Mouse (Mus musculus) heart, postnatal 25 days (tissue): ENCODE measurements around the gene Gm11565. TPM values are rescaled to one million over a fixed set of nuclear protein-coding genes. Genes with fewer than 3 reads are reported as not detected.
"Not testable (repeated sequence)": the region's sequence is repeated elsewhere in the genome, so short reads cannot be mapped to it uniquely, and the experiment has no call there.

ENCODE experiments used
- DNase-seq: peaks from one replicate; pipeline ENCODE4 v3.0.0; 2022; ENCODE audit warnings: low spot score
- intact Hi-C: fragments of 180-260 bp; cut with DNase I; formaldehyde crosslinking; loops from one replicate; pipeline ENCODE4 v1.15.1; 2025
- total RNA-seq, 2 experiments: library from RNA; stranded (reverse); gene quantifications; 2 replicates each; pipeline ENCODE4 v1.2.3; 2021

The Gm11565 gene
- not detected for total RNA-seq

DNA sequence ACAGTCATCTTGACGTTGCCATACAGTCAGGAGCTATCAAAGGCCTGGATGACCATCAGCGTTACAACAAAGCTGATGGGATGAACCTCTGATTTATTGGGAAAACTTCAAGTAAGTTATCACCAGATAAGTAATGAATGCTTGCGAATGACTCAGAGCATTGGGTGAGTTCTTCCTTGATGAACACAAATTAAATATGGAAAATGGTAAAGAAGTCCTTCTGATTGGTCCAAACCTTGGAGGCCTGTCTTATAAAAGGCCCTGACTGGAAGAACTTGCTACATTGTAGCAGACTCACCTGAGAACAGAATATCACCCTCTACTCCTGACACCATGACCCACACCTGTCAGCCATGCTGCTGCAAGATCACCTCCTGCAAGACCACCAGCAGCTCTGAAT is at the start of gene Gm11565:
Gene Gm11565, plus strand, starts transcription at position 301 of the 400 bp plus-strand sequence.
- intact Hi-C loops: no loop called here
- DNase-seq: no peak

DNA sequence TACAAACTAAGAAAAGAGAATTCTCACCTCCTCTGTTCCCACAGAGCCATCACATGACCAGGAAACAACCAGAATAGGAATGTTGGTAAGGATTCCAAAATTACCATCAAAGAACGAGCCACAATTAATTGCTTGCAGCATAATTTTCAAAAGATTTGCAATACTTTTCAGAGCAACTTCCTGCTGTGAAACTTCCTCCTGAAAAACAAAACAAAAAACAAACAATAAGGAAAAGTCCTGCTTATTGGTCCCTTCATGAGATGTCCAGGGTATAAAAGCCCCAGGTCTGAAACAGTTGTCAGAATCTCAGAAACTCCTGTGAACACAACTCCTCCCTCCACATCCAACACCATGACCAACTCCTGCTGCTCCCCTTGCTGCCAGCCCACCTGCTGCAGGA is 41.5 kb upstream of the Gm11565 start, which contains the start of gene Krtap9-1:
Gene Krtap9-1, plus strand, starts transcription at position 301 of the 400 bp plus-strand sequence.
- intact Hi-C loops, DNase-seq: not testable (repeated sequence)

DNA sequence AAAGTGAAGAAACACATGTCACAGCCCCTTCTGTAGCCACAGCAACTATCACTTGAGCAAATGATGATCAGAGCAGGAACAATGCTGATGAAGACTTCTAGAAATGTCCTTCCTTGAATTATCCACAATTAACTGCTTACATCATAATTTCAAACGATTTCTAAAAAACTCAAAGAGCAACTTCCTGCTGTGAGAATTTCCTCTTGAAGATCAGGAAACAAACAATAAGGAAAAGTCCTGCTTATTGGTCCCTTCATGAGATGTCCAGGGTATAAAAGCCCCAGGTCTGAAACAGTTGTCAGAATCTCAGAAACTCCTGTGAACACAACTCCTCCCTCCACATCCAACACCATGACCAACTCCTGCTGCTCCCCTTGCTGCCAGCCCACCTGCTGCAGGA is 35.7 kb upstream of the Gm11565 start, which contains the start of gene Gm11567:
Gene Gm11567, plus strand, starts transcription at position 301 of the 400 bp plus-strand sequence.
- intact Hi-C loops, DNase-seq: not testable (repeated sequence)

DNA sequence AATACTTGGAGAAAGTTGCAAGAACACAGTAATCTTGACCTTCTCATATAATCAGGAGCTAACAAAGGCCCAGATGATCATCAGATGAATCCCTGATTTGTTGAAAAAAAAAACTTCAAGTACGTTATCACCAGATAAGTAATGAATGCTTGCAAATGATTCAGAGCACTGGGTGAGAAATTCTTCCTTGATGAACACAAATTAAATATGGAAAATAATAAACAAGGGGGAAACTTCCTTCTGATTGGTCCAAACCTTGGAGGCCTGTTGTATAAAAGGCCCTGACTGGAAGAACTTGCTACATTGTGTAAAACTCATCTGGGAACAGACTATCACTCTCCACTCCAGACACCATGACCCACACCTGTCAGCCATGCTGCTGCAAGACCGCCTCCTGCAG is 6.9 kb upstream of the Gm11565 start, which contains the start of gene Krtap31-1:
Gene Krtap31-1, plus strand, starts transcription at position 301 of the 400 bp plus-strand sequence.
- intact Hi-C loops: no loop called here
- DNase-seq: no peak

DNA sequence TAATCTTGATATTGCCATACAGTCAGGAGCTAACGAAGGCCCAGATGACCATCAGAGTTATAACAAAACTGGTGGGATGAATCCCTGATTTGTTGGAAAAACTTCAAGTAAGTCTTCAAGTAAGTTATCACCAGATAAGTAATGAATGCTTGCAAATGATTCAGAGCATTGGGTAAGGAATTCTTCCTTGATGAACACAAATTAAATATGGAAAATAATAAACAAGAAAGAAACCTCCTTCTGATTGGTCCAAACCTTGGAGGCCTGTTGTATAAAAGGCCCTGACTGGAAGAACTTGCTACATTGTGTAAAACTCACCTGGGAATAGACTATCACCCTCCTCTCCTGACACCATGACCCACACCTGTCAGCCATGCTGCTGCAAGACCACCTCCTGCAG is 21.4 kb downstream of the Gm11565 start, which contains the start of gene Krtap31-2:
Gene Krtap31-2, plus strand, starts transcription at position 301 of the 400 bp plus-strand sequence.
- intact Hi-C loops: no loop called here
- DNase-seq: no peak

DNA sequence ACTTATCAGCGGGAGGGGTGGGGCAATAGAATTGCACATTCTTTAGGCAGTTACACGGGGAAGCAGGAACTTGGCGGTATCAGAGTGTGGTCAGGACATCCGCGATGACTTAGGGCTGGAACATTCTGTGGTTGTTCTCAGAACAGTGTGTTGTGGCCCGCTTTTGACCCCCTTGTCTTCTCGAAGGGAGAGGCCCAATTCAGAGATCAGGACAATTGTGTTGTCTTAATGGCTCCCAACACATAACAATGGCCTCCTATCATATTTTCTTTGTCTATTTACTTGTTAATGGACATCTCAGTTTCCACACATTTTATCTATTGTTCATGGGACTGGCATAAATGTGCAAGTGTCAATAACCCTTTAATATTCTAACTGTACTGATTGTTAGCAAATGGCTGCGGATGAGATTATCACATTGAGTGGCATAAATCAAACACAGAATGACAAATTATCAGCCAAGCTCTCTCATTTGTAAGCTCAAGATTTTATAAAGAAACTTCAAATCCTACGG is 23.3 kb downstream of the Gm11565 start:
- intact Hi-C loops: no loop called here
- DNase-seq: no peak

DNA sequence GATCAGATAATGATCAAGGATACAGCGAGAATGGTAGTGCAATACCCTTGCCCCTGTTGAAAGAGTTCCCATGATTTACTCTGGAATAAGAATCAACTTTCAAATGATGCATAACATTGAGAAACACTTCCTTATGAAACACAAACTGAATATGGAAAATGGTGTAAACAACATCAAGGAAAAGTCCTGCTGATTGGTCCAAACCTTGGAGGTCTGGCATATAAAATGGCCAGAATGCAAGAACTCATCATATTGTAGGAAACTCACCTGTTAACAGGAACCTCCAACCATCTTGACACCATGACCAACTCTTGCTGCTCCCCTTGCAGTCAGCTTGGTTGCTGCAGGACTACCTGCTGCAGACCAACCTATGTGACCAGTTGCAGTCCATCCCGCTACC is 33.6 kb downstream of the Gm11565 start, which contains the start of gene Krtap9-5:
Gene Krtap9-5, plus strand, starts transcription at position 301 of the 400 bp plus-strand sequence.
- intact Hi-C loops: no loop called here
- no peak for DNase-seq

DNA sequence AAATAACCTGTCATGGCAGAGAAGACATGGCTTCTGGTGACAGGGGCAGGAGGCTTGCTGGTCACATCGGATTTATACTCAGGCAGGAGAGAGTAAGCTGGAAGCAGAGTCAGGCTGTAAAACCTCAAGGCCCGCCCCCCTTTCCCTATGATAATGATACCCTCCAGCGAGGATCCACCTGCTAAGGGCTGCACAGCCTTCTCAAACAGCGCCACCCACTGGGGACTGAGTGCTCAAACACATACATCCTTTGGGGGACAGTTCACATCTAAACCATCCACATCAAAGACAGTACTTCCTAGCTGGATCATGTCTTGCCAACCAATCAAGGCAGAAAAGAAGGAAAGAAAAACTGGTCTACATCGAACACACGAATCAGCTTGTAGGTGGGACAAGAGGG is 49.7 kb downstream of the Gm11565 start:
- intact Hi-C loops: no loop called here
- DNase-seq: no peak

Other genes starting within 250 kb of the Gm11565 start
- not detected for gene Krtap4-6, start 248.8 kb upstream of the Gm11565 start, total RNA-seq
- gene Gm14190, start 224.0 kb upstream of the Gm11565 start, total RNA-seq: not detected
- not detected for gene Gm14180, start 180.5 kb upstream of the Gm11565 start, total RNA-seq
- not detected for gene Gm11595, start 141.8 kb upstream of the Gm11565 start, total RNA-seq
- gene Krtap4-8, start 134.0 kb upstream of the Gm11565 start, total RNA-seq: not detected
- not detected for gene Krtap4-9, start 129.6 kb upstream of the Gm11565 start, total RNA-seq
- gene Gm11596, start 121.3 kb upstream of the Gm11565 start, total RNA-seq: not detected
- not detected for gene Gm11569, start 115.8 kb upstream of the Gm11565 start, total RNA-seq
- not detected for gene Gm11554, start 110.3 kb upstream of the Gm11565 start, total RNA-seq
- gene Krtap4-13, start 104.9 kb upstream of the Gm11565 start, total RNA-seq: not detected
- gene Gm11564, start 99.1 kb upstream of the Gm11565 start, total RNA-seq: not detected
- gene 2300003K06Rik, start 76.7 kb upstream of the Gm11565 start, total RNA-seq: not detected
- gene Krtap4-16, start 63.1 kb upstream of the Gm11565 start, total RNA-seq: not detected
- gene Gm11568, start 56.8 kb upstream of the Gm11565 start, total RNA-seq: not detected
- not detected for gene Gm11559, start 50.3 kb upstream of the Gm11565 start, total RNA-seq
- gene Krtap9-1, start 41.4 kb upstream of the Gm11565 start, total RNA-seq: not detected
- not detected for gene Gm11567, start 35.6 kb upstream of the Gm11565 start, total RNA-seq
- gene Krtap31-1, start 6.8 kb upstream of the Gm11565 start, total RNA-seq: not detected
- gene Krtap31-2, start 21.5 kb downstream of the Gm11565 start, total RNA-seq: not detected
- gene Krtap9-5, start 33.7 kb downstream of the Gm11565 start, total RNA-seq: not detected
- gene Krtap29-1, start 64.3 kb downstream of the Gm11565 start, total RNA-seq: not detected
- not detected for gene Krtap16-1, start 71.8 kb downstream of the Gm11565 start, total RNA-seq
- not detected for gene Krtap17-1, start 79.2 kb downstream of the Gm11565 start, total RNA-seq
- not detected for gene Krt33a, start 101.5 kb downstream of the Gm11565 start, total RNA-seq
- not detected for gene Krt33b, start 115.1 kb downstream of the Gm11565 start, total RNA-seq
- not detected for gene Krt34, start 126.8 kb downstream of the Gm11565 start, total RNA-seq
- not detected for gene Krt31, start 135.8 kb downstream of the Gm11565 start, total RNA-seq
- not detected for gene Krt32, start 173.5 kb downstream of the Gm11565 start, total RNA-seq
- gene Krt35, start 181.5 kb downstream of the Gm11565 start, total RNA-seq: not detected
- not detected for gene Krt36, start 190.9 kb downstream of the Gm11565 start, total RNA-seq
- gene Krt13, start 206.8 kb downstream of the Gm11565 start, total RNA-seq: not detected
- not detected for gene Krt15, start 221.2 kb downstream of the Gm11565 start, total RNA-seq
- 10 to 100 TPM in 1 of 2 experiments, 1 to 10 TPM in 1; 9.8 to 16.4 TPM for gene Krt19, start 233.9 kb downstream of the Gm11565 start, total RNA-seq